Mouse (Mus musculus) stomach, embryonic 15.5 days (tissue): ENCODE results near the gene Atp8a2. TPM values are rescaled to one million over a fixed set of nuclear protein-coding genes. Genes with fewer than 3 reads are reported as not detected.
"Not testable (repeated sequence)": the region's sequence is repeated elsewhere in the genome, so short reads cannot be mapped to it uniquely, and the experiment has no call there.

Experiments used
- ATAC-seq: fragments of 200-750 bp; cut with Nextera tagmentation; 2 replicates; pipeline ENCODE4 v1.8.0; 2017; ENCODE audit warnings: low read depth, moderate number of reproducible peaks, moderate TSS enrichment; ENCODE audit not compliant: insufficient read depth, low FRiP score
- H3K27ac ChIP-seq: fragments of 300-500 bp; sonication (generic); 2 replicates; pipeline ENCODE4 v1.5.1; 2015; ENCODE audit warnings: mild to moderate bottlenecking, inconsistent platforms
- H3K27me3 ChIP-seq: fragments of 300-500 bp; sonication (generic); replicated peaks from 2 replicates; pipeline ENCODE4 v1.6.1; 2015; ENCODE audit warnings: inconsistent platforms
- H3K36me3 ChIP-seq: fragments of 300-500 bp; sonication (generic); 2 replicates; pipeline ENCODE4 v1.6.1; 2015; ENCODE audit warnings: inconsistent platforms
- H3K4me1 ChIP-seq: fragments of 300-500 bp; sonication (generic); 2 replicates; pipeline ENCODE4 v1.6.1; 2015; ENCODE audit warnings: inconsistent platforms
- H3K4me2 ChIP-seq: fragments of 300-500 bp; sonication (generic); 2 replicates; pipeline ENCODE4 v1.6.1; 2015; ENCODE audit warnings: mild to moderate bottlenecking, inconsistent platforms
- H3K4me3 ChIP-seq: fragments of 300-500 bp; sonication (generic); replicated peaks from 2 replicates; pipeline ENCODE4 v1.5.1; 2015; ENCODE audit warnings: inconsistent platforms
- H3K9ac ChIP-seq: fragments of 300-500 bp; sonication (generic); 2 replicates; pipeline ENCODE4 v1.6.1; 2015; ENCODE audit warnings: inconsistent platforms
- H3K9me3 ChIP-seq: fragments of 300-500 bp; sonication (generic); 2 replicates; pipeline ENCODE4 v1.6.1; 2016; ENCODE audit warnings: inconsistent platforms
- WGBS: fragments of 180-500 bp; shearing (Covaris S2); methylation state at CpG from one replicate; pipeline ENCODE4 v1.1.7; 2015; 5-methylcytosine and 5-hydroxymethylcytosine counted together
- polyA plus RNA-seq: library from polyadenylated mRNA; unstranded; fragments of >200 nt; fragmentation: Nextera tagmentation; extraction: Ambion mirVana; gene quantifications from 2 replicates; pipeline ENCODE4 v1.2.1, GENCODE M21; 2015

Atp8a2 gene
- polyA plus RNA-seq, 1 experiment from 2014 or later: 6.0 TPM

DNA sequence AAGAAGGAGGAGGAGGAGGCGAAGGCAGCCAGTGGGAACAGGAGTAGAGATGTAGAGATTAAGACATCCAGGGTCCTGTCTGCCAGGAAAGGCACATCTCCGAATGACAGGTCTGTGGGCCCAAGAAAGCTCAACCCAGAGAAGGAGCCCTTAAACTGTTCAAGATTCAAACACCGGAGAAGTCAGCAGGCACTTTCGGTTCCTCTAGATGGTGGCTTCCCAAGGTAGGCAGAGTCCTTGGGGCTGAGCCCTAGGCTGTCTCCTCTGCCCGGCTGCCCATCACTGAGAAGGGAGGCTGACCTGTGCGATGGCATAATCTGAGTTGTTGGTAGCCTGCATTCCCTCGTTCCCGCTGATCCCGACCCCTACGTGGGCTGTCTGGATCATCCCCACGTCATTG lies 337.1 kb downstream of the Atp8a2 start:
- Histone ChIP-seq H3K9me3 (no peaks in the 10 kb centered on the region), H3K4me2 (no peak overlapping the region), H3K27me3 (no peaks in the 10 kb centered on the region), H3K9ac (no peak overlapping the region), H3K4me1 (no peaks in the 10 kb centered on the region), H3K27ac (no peak overlapping the region), H3K36me3 (no peaks in the 10 kb centered on the region), H3K4me3 (no peak overlapping the region)
- ATAC-seq: no peak
- 91% methylated on average over 11 of the region's 11 CpGs for WGBS

DNA sequence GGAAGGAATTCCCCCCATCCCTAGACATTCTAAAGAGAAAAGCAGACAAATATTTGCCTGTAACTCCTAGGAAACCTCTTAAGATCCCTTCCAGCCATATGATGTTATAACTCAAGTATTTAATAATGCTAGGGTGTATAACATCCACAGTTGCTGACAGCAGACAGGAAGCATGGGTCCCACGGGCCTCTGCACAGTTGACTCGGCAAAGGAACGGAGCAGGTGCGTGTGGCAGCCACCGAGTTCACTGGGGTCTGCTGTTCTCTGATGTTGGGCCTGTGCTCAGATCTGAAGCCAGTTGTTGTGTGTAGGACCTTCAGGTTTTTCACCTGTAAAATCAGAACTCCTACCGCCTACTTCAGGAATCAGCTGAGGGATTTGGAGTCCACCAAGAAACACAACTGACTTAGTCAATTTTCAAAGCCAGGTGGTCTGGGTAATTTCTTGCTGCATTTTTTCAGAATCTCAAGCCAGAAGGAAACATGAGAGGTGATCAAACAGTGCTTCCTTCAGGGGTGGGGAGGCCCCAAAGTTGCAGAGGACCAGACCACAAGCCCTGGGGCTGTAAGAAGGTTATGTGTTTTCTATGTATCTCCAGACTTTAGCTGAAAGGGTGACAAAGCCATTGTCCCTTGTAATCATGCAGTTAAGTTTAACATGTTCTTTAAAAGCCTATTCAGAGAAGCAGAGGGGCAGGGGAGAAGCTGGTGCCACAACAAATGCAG lies 338.3 kb downstream of the Atp8a2 start:
- Histone ChIP-seq H3K9ac (no peak overlapping the region), H3K27me3 (no peaks in the 10 kb centered on the region), H3K27ac (no peak overlapping the region), H3K4me3 (no peak overlapping the region), H3K4me1 (no peaks in the 10 kb centered on the region), H3K4me2 (no peak overlapping the region), H3K36me3 (no peaks in the 10 kb centered on the region), H3K9me3 (no peaks in the 10 kb centered on the region)
- 76% methylated on average over 6 of the region's 6 CpGs for WGBS
- no peak for ATAC-seq

DNA sequence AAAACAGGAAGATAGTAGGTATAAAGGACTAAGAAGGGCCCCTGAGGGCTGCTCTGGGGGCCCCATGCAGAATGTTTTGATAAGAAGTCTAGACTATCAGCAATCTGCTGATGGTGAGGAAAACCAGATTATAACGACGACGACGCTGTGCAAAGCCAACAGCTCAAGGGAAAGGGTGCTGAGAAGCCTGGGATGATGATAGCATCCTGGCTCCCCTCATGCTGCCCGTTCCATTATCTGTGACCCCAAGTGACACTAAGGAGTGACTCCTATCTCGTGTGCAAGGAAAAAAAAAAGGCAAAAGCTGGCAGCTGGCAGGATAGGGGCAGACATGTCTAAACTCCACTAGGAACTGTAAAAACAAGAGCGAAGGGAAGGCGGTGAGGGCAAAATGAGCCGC lies 343.8 kb downstream of the Atp8a2 start:
- Histone ChIP-seq H3K27ac (no peak overlapping the region), H3K36me3 (no peaks in the 10 kb centered on the region), H3K4me2 (no peak overlapping the region), H3K4me3 (no peak overlapping the region), H3K4me1 (no peaks in the 10 kb centered on the region), H3K9ac (no peak overlapping the region), H3K27me3 (no peaks in the 10 kb centered on the region), H3K9me3 (no peaks in the 10 kb centered on the region)
- WGBS: 41% methylated on average over 9 of the region's 9 CpGs
- no peak for ATAC-seq

DNA sequence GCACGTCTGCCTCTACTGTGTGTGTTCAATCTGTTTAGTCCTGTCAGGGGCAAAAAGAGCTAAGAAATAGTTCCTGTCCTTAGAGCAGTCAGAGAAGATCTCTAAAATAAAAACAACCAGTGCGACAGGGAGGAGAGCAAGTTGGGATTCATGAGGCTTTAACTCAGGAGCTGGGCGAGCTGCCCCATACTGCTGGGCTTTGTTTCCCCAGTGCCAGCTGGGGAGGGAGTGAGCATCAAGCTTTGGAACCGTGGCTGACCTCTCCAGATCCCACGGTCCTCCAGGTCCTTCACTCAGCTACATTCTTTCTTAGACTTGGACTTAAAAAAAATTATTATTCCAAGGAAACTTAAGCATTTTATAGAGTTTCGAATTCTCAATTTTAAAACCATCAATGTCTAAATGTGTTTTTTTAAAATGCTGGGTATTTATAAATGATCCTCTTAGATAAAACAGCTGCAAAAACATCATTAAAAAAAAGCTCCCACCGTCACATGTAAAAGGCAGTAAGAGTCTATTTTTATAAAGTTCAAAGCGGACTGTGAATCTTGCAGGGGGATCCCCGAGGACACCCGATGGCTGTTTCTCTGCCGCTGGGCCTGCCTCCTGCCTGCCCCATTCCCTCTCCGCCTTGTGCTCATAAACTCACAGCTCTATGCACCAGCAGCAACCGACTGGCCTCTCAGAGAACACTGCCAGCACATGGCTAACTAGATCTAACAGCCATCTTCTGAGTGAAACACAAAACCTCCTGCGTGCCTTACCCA lies 350.2 kb downstream of the Atp8a2 start:
- WGBS: 49% methylated on average over 14 of the region's 14 CpGs
- Histone ChIP-seq H3K27me3 (no peaks in the 10 kb centered on the region), H3K9me3 (no peaks in the 10 kb centered on the region), H3K4me2 (no peak overlapping the region), H3K27ac (no peak overlapping the region), H3K36me3 (no peaks in the 10 kb centered on the region), H3K4me3 (no peak overlapping the region), H3K4me1 (no peaks in the 10 kb centered on the region), H3K9ac (no peak overlapping the region)
- no peak for ATAC-seq

DNA sequence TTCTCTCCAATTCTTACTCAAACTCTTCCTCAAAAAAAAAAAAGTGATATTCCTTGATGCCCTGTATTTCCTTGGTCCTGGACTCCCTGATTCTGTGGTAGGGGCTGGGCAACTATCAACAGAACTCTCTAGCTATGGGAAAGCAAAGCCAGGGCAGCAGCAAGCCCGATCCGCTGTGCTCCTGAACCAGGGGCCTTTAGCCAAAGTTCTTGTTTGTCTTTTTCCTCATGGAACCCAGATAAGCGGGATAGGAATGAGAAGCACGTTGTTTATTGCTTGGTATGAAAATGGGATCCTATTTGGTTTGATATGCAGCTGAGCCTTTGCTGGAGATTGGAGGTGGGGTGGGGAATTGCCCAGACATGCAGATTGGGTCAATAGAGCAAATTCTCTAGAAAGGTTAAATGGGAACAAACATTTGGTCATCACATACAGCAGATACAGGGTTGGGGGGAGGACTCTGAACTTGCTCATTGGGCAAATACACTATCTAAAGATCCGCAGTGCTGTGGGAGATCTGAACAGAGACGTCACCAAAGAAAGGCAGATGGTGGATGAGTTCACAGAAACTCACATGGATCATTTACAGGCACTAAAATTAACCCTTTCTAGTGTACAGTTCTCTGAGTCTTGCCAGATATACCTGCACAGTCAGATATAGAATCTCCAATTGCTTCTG lies 353.6 kb downstream of the Atp8a2 start:
- ATAC-seq: no peak
- Histone ChIP-seq H3K4me2 (no peak overlapping the region), H3K4me3 (no peak overlapping the region), H3K27ac (no peak overlapping the region), H3K27me3 (no peaks in the 10 kb centered on the region), H3K9me3 (no peaks in the 10 kb centered on the region), H3K36me3 (no peaks in the 10 kb centered on the region), H3K4me1 (no peaks in the 10 kb centered on the region), H3K9ac (no peak overlapping the region)
- 62% methylated on average over 6 of the region's 6 CpGs for WGBS

DNA sequence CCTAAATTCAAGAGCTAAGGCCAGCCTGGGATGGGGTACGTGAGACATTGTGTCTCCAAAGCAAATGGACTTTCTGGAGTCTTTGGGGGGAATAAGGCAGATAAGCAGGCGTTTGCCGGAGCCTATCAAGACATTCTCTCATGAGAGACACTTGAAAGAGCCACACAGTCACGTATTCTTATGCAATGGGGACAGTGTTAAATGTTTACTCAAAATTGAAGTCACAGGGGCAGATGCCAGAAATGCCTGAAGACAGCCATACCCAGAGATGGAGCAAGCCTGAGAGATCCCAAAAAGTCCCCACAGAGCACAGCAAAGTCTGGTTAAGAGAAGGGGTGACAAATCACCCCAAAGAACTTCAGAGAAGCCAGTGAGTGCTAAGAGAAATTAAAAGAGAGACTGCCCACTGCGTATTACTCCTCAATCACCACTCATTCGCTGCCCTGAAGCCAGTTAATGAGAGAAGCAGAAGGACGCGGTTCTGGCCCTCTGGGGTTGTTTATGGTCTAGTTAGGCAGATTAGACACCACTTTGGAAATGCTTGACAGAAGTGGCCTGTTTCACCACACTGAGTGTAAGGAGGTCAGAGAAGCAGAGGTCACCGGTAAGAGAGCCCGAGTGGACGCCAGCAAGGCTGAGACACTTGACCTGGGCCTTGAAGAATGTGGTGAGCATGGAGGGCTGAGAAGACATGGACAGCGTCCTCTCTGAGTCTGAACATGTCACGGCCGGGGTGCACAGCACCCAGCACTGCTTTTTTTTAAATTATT lies 356.8 kb downstream of the Atp8a2 start:
- ATAC-seq: no peak
- Histone ChIP-seq H3K9ac (no peak overlapping the region), H3K4me3 (no peak overlapping the region), H3K27me3 (no peaks in the 10 kb centered on the region), H3K27ac (no peak overlapping the region), H3K9me3 (no peaks in the 10 kb centered on the region), H3K4me2 (no peak overlapping the region), H3K36me3 (no peaks in the 10 kb centered on the region), H3K4me1 (no peaks in the 10 kb centered on the region)
- WGBS: 66% methylated on average over 14 of the region's 14 CpGs

DNA sequence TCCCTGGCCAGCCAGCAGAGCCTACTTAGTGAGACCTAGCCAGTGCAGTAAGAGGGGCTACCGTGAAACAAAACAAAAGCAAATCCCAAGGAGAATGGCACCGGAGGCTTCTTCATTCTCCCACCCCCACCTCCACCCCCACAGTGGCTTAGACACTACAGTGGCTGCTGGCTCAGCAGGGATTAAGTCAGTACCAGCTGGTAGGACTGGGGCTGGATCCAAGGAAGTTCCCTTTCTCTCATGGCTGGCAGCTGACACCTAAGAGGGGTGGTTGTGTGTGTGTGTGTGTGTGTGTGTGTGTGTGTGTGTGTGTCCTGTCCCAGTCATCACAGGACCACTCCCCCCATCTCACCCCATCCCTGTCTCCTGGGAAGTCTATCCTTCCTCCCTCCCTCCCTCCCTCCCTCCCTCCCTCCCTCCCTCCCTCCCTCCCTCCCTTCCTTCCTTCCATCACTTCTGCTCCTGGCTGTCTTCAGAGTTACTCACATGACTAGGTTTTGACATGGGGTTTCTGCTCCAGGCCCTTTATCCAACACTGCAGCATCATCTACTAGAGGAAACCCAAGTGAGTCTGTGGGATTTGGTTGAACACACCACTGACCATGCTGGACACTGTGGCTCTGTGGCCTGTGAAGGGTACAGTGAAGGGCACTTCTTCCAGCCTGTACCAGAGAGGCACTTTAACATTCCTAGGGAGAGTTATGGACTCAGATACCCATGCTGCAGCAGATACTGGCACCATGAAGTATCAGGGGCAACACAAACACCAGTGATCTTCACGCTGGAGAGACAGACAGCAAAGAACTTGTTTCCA lies 358.3 kb downstream of the Atp8a2 start:
- 0 out of 2 replicates have a peak, but pooled peaks have one; percentile 27 for ATAC-seq
- not testable (repeated sequence) for H3K36me3 ChIP-seq, H3K4me1 ChIP-seq, H3K4me2 ChIP-seq, H3K27me3 ChIP-seq, H3K4me3 ChIP-seq, H3K9ac ChIP-seq, H3K9me3 ChIP-seq, H3K27ac ChIP-seq
- WGBS: 95% methylated on average over 1 of the region's 3 CpGs

DNA sequence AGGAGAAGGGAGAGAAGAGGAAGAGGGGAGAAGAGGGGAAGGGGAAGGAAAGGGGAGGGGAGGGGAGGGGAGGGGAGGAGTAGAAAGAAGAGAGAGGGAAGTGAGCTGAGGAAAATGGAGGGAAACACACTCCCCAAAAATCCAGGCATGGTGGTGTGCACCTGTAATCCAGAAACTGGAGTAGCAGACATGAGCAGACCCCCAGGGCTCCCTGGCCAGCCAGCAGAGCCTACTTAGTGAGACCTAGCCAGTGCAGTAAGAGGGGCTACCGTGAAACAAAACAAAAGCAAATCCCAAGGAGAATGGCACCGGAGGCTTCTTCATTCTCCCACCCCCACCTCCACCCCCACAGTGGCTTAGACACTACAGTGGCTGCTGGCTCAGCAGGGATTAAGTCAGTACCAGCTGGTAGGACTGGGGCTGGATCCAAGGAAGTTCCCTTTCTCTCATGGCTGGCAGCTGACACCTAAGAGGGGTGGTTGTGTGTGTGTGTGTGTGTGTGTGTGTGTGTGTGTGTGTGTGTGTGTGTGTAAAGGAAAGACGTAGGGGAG lies 359.2 kb downstream of the Atp8a2 start:
- not testable (repeated sequence) for H3K4me2 ChIP-seq, H3K36me3 ChIP-seq, H3K9ac ChIP-seq, H3K4me1 ChIP-seq, H3K4me3 ChIP-seq, H3K27me3 ChIP-seq, ATAC-seq, H3K9me3 ChIP-seq, H3K27ac ChIP-seq
- no CpG with 5 or more reads among the region's 3 CpGs for WGBS

DNA sequence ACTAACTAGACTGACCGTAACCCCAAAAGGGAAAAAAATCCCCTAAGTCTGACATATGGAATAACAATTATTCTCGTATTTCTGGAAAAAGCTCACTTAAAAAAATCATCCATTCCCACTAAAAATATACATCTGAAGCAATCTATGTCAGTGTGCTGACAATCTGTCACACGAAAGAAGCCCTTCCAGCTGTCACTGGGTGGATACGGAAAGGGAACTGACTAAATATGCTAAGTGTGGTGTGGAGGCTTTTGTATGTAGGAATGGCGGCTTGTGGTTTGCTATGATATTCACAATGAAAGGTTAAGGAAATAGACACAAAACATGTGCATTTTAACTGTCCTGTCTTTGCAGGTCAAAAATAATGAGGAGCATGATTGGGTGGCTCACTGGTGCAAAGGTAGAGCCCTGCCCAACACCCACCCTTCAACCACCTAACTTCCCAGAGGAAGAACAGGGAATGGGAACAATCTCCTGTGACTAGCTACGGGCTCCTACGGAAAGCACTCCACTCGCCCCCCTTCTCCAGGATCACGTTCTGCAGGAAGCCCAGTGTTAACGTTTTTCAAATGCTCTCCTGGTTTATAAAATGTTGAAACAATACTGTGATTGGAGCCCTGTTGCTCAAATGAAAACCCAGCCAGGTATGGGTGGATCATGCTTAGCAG lies 360.0 kb downstream of the Atp8a2 start:
- ATAC-seq: no peak

DNA sequence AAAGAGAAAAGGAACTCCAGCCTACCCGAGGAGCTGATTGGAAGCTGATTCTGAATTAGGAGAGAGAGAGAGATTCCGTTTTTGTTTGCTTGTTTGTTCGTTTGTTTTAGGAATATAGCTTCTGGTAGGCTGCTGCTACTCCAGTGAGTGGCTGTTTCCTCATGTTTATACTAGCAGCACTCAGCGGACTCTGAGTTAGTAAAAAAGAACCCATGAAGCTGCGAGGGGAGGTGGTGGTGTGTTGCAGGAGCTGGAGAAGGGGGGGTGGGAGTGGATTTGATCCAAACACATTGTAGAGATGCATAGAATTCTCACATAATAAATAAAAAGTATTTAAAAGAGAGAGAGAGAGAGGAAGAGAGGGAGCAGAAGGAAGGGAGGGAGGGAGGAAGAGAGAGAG lies 367.4 kb downstream of the Atp8a2 start:
- H3K4me1 ChIP-seq: no peaks in the 10 kb centered on the region
- no peaks in the 10 kb centered on the region for H3K36me3 ChIP-seq
- H3K27ac ChIP-seq: no peak overlapping the region
- no peak overlapping the region for H3K4me3 ChIP-seq
- no peak overlapping the region for H3K9ac ChIP-seq
- ATAC-seq: no peak
- 58% methylated on average over 5 of the region's 5 CpGs for WGBS
- H3K27me3 ChIP-seq: no peaks in the 10 kb centered on the region
- H3K4me2 ChIP-seq: no peak overlapping the region
- H3K9me3 ChIP-seq: no peaks in the 10 kb centered on the region

More for the DNA sequence above, 360.0 kb downstream of the Atp8a2 start:
- Histone ChIP-seq H3K27ac (no peak overlapping the region), H3K36me3 (no peaks in the 10 kb centered on the region), H3K27me3 (no peaks in the 10 kb centered on the region), H3K4me1 (no peaks in the 10 kb centered on the region), H3K4me3 (no peak overlapping the region), H3K9me3 (no peaks in the 10 kb centered on the region), H3K4me2 (no peak overlapping the region), H3K9ac (no peak overlapping the region)
- 43% methylated on average over 10 of the region's 10 CpGs for WGBS
